Mouse (Mus musculus): Measurements from ENCODE around the gene Ntn4. TPM values are rescaled to one million over a fixed set of nuclear protein-coding genes. Genes with fewer than 3 reads are reported as not detected.

Gene Ntn4
- polyA plus RNA-seq, 1 experiment from 2014 or later = 0.41 TPM

- no peak for DNase-seq (ENCODE audit: low spot score)
- 67% methylated on average over 5 of the region's 5 CpGs for WGBS
- Histone ChIP-seq H3K4me1 (peaks cover 14% of the 10 kb centered on the region), H3K9me3 (no peaks in the 10 kb centered on the region), H3K36me3 (replicated peaks) (no peaks in the 10 kb centered on the region), H3K4me3 (no peak overlapping the region), H3K27me3 (replicated peaks; ENCODE audit: low read depth, poor library complexity, severe bottlenecking) (no peaks in the 10 kb centered on the region), H3K27ac (replicated peaks) (no peak overlapping the region)
Measured at GRCm38 (mm10) chr10:93728131-93728530, 87.7 kb downstream of the Ntn4 start.

- 86% methylated on average over 6 of the region's 6 CpGs for WGBS
- no peak for DNase-seq (ENCODE audit: low spot score)
- Histone ChIP-seq H3K27me3 (replicated peaks; ENCODE audit: low read depth, poor library complexity, severe bottlenecking) (no peaks in the 10 kb centered on the region), H3K4me3 (no peak overlapping the region), H3K27ac (replicated peaks) (no peak overlapping the region), H3K36me3 (replicated peaks) (no peaks in the 10 kb centered on the region), H3K9me3 (no peaks in the 10 kb centered on the region), H3K4me1 (peaks cover 2% of the 10 kb centered on the region; the same call in 1 of the 2 replicates)
Measured at GRCm38 (mm10) chr10:93730514-93730913, 90.0 kb downstream of the Ntn4 start.

- H3K4me1 ChIP-seq = peaks cover 2% of the 10 kb centered on the region; the same call in 1 of the 2 replicates
- no peaks in the 10 kb centered on the region for H3K9me3 ChIP-seq
- no peak overlapping the region for H3K4me3 ChIP-seq
- no peaks in the 10 kb centered on the region for H3K27me3 ChIP-seq (replicated peaks; ENCODE audit: low read depth, poor library complexity, severe bottlenecking)
- WGBS = 87% methylated on average over 9 of the region's 9 CpGs
- H3K27ac ChIP-seq (replicated peaks) = no peak overlapping the region
- no peak for DNase-seq (ENCODE audit: low spot score)
- H3K36me3 ChIP-seq (replicated peaks) = no peaks in the 10 kb centered on the region
Measured at GRCm38 (mm10) chr10:93731248-93731691, 90.8 kb downstream of the Ntn4 start.

DNA sequence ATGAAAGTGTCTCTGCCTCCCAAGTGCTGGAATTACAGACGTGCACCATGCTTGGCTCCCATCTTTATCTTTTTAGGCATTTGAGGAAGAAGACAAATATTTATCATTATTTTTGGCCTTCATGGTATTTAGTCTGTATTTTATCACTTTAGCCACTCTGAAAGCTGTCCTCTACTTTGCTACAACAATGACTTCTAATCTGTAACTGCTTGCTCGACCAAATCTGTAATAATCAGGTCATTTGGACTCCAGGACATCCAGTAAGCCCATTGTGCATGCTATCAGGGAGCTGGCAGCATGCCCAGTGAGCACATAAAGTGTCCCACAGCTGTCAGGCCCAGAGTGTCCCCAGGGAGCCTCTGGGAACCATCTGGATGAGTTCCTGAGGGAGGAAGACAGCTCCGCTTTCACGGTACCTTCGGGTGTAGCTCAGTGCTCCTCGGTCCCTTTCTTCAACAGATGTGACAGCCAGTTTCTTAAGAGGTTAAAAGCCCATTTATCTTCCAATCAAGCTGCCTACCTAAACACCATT, 95.7 kb downstream of the Ntn4 start:
- no peak for DNase-seq (ENCODE audit: low spot score)
- no peaks in the 10 kb centered on the region for H3K9me3 ChIP-seq
- H3K4me1 ChIP-seq = peaks cover 5% of the 10 kb centered on the region
- H3K4me3 ChIP-seq = no peak overlapping the region
- no peaks in the 10 kb centered on the region for H3K36me3 ChIP-seq (replicated peaks)
- 75% methylated on average over 6 of the region's 6 CpGs for WGBS
- no peak overlapping the region for H3K27ac ChIP-seq (replicated peaks)
- H3K27me3 ChIP-seq (replicated peaks; ENCODE audit: low read depth, poor library complexity, severe bottlenecking) = no peaks in the 10 kb centered on the region

DNA sequence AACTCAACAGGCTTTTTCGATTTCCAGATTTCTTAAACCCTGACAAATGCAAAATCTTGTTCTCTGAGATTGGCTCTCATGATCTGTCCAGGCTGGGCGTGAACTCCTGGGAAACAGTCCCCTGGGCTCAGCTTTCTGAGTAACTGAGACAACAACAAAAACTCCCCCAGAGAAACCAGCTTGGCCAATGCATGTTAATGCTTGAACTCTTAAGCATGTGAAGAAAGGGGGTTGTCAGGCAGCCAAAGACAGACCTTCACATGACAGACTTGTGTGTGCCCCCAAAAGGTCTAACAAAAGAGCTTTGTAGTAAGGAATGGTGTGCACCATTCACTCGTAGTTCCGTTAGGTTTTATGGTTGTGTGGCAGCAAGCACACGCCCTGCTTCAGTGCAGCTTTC, 96.6 kb downstream of the Ntn4 start:
- DNase-seq (ENCODE audit: low spot score) = no peak
- no peak overlapping the region for H3K27ac ChIP-seq (replicated peaks)
- H3K4me3 ChIP-seq = no peak overlapping the region
- no peaks in the 10 kb centered on the region for H3K9me3 ChIP-seq
- no peaks in the 10 kb centered on the region for H3K27me3 ChIP-seq (replicated peaks; ENCODE audit: low read depth, poor library complexity, severe bottlenecking)
- H3K36me3 ChIP-seq (replicated peaks) = no peaks in the 10 kb centered on the region
- WGBS = 83% methylated on average over 5 of the region's 5 CpGs
- peaks cover 14% of the 10 kb centered on the region for H3K4me1 ChIP-seq

DNA sequence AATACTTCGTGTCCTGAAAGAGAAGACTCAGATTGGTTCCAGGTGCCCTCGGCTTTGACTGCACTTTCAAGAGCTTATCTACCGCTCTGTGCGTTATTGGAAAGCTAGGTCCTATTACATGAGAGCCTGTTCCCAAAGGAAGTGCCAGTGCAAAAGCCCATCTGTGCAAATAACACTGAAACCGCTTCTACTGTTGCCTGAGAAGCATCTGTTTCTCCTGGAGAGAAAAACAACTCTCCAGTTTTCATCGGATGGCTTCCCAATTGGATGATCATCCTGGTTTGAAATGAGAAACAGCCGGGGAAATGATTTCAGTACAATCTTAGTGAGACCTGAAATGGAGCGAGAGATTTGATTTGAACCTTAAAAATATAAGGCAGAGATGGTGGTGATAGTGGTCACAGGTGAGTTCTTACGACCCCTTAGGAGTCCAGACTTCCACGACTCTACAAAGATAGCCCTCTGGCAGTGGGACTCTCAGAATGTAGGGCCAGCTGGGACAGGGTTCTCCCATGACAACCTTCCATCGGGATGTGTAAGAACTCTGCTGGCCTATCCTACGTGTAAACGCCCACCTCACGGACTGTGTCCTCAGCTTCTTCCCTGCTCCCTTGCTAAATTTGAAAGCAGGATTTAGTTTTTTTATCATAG, 101.1 kb downstream of the Ntn4 start:
- Histone ChIP-seq H3K9me3 (no peaks in the 10 kb centered on the region), H3K27me3 (replicated peaks; ENCODE audit: low read depth, poor library complexity, severe bottlenecking) (no peaks in the 10 kb centered on the region), H3K27ac (replicated peaks) (no peak overlapping the region), H3K4me3 (no peak overlapping the region), H3K36me3 (replicated peaks) (no peaks in the 10 kb centered on the region), H3K4me1 (peaks cover 12% of the 10 kb centered on the region)
- DNase-seq (ENCODE audit: low spot score) = peak; percentile 51
- 49% methylated on average over 14 of the region's 14 CpGs for WGBS

GRCm38 (mm10) chr10:93742097-93742446, 101.6 kb downstream of the Ntn4 start:
- 72% methylated on average over 3 of the region's 3 CpGs for WGBS
- no peaks in the 10 kb centered on the region for H3K9me3 ChIP-seq
- H3K27ac ChIP-seq (replicated peaks) = no peak overlapping the region
- peaks cover 12% of the 10 kb centered on the region for H3K4me1 ChIP-seq
- H3K4me3 ChIP-seq = no peak overlapping the region
- H3K27me3 ChIP-seq (replicated peaks; ENCODE audit: low read depth, poor library complexity, severe bottlenecking) = no peaks in the 10 kb centered on the region
- DNase-seq (ENCODE audit: low spot score) = no peak
- H3K36me3 ChIP-seq (replicated peaks) = no peaks in the 10 kb centered on the region

GRCm38 (mm10) chr10:93742598-93742997, 102.1 kb downstream of the Ntn4 start:
- Histone ChIP-seq H3K27me3 (replicated peaks; ENCODE audit: low read depth, poor library complexity, severe bottlenecking) (no peaks in the 10 kb centered on the region), H3K4me3 (no peak overlapping the region), H3K9me3 (no peaks in the 10 kb centered on the region), H3K36me3 (replicated peaks) (no peaks in the 10 kb centered on the region), H3K27ac (replicated peaks) (no peak overlapping the region), H3K4me1 (peaks cover 12% of the 10 kb centered on the region)
- 76% methylated on average over 6 of the region's 6 CpGs for WGBS
- no peak for DNase-seq (ENCODE audit: low spot score)

DNA sequence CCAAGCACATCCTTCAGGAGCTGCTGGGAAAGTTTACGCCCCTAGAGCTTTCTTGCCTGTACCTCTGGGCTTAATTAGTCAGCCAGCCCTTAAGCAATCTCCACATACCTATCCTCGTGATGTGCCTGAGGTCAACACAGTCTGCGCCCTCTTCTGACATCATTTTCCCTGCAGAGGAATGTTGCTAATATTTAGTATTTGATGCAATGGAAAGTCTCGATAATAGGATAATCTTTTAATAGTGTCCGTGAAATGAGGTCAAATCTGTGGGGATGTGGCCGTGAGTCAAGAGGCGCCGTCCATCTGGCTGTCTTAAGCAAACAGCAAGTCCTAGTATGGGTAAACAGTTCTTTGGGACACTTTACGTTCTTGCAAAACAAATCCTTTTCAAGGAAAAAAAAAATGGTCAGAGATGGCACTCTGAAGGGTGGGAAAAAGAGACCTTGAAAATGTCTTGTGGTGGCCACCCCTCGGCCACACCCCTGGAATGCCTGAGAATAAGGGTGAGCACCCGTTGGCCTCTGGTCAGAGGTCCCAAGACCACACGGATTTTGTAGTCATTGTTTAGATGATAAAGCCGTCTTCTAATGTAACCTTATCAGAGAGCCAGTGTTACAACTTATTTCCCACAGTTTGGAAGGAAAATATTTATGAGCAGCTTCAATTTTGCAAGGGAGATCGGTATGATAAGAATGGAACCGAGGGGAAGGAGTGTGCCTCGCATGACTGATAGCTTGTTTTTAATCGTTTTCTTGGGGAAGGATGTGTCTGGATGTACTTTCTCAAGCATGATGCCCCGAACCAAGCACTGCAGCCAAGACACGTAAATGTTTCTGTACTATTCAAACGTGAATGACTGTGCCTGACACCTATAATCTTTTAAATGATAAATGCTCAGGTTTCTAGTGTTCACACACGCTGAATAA, 109.0 kb downstream of the Ntn4 start:
- 78% methylated on average over 21 of the region's 21 CpGs for WGBS
- Histone ChIP-seq H3K27me3 (replicated peaks; ENCODE audit: low read depth, poor library complexity, severe bottlenecking) (0 out of 2 replicates have a peak, but pooled peaks cover 7% of the 10 kb centered on the region), H3K27ac (replicated peaks) (no peak overlapping the region), H3K36me3 (replicated peaks) (no peaks in the 10 kb centered on the region), H3K9me3 (no peaks in the 10 kb centered on the region), H3K4me1 (peaks cover 8% of the 10 kb centered on the region; the same call in 1 of the 2 replicates), H3K4me3 (no peak overlapping the region)
- DNase-seq (ENCODE audit: low spot score) = no peak

GRCm38 (mm10) chr10:93751302-93751701, 110.8 kb downstream of the Ntn4 start:
- 61% methylated on average over 14 of the region's 14 CpGs for WGBS
- no peak for DNase-seq (ENCODE audit: low spot score)
- peaks cover 7% of the 10 kb centered on the region for H3K27me3 ChIP-seq (replicated peaks; ENCODE audit: low read depth, poor library complexity, severe bottlenecking)
- H3K27ac ChIP-seq (replicated peaks) = no peak overlapping the region
- H3K36me3 ChIP-seq (replicated peaks) = no peaks in the 10 kb centered on the region
- no peak overlapping the region for H3K4me3 ChIP-seq
- H3K4me1 ChIP-seq = peaks cover 13% of the 10 kb centered on the region
- H3K9me3 ChIP-seq = no peaks in the 10 kb centered on the region

DNA sequence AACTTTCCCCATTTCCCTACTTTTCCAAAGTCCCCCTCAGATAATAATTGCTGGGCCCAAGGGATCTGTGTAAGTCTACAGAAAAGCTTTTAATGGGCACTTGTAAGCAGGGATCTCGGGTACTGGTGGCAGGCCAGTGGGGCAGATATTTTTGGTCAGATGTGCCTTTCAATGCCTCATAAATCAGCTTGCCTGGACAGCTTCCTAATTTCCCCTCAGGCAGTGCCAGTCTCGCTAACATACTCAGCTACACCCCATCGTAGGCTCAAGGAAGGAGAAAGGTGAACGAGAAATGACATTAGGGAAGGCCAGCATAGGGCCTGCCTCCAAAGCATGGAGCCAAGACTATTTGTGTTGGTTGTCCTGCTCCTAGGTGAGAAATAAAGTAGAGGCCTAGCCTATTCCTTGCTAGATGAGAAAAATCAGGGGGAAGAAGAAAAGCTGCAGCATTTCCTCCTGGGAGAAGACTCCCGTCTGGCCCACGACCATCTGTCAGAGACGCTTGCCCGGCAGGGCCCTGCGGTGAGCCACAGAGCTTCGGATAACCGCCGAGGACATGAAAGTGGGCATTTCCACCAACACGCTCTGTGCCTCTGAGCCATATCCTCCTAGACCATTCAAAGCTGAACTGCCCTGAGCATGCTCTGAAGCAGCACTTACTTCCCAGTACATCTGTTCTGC, 113.4 kb downstream of the Ntn4 start:
- H3K36me3 ChIP-seq (replicated peaks) = no peaks in the 10 kb centered on the region
- no peaks in the 10 kb centered on the region for H3K9me3 ChIP-seq
- H3K27ac ChIP-seq (replicated peaks) = no peak overlapping the region
- DNase-seq (ENCODE audit: low spot score) = no peak
- WGBS = 84% methylated on average over 13 of the region's 13 CpGs
- H3K27me3 ChIP-seq (replicated peaks; ENCODE audit: low read depth, poor library complexity, severe bottlenecking) = peaks cover 10% of the 10 kb centered on the region
- H3K4me1 ChIP-seq = peaks cover 20% of the 10 kb centered on the region
- no peak overlapping the region for H3K4me3 ChIP-seq

- H3K4me3 ChIP-seq = no peak overlapping the region
- 28% methylated on average over 10 of the region's 10 CpGs for WGBS
- H3K27me3 ChIP-seq (replicated peaks; ENCODE audit: low read depth, poor library complexity, severe bottlenecking) = peaks cover 10% of the 10 kb centered on the region
Measured at GRCm38 (mm10) chr10:93756211-93756610, 115.7 kb downstream of the Ntn4 start.

More at GRCm38 (mm10) chr10:93756211-93756610, 115.7 kb downstream of the Ntn4 start:
- no peaks in the 10 kb centered on the region for H3K9me3 ChIP-seq
- no peaks in the 10 kb centered on the region for H3K36me3 ChIP-seq (replicated peaks)
- peaks cover 22% of the 10 kb centered on the region for H3K4me1 ChIP-seq
- peak; percentile 19 for DNase-seq (ENCODE audit: low spot score)
- H3K27ac ChIP-seq (replicated peaks) = no peak overlapping the region

Measured in embryonic facial prominence, embryonic 10.5 days (tissue).